Mouse (Mus musculus) midbrain, embryonic 15.5 days (tissue): ENCODE results near the gene Tnfaip8l3. TPM values are rescaled to one million over a fixed set of nuclear protein-coding genes. Genes with fewer than 3 reads are reported as not detected.
"Not testable (repeated sequence)": the region's sequence is repeated elsewhere in the genome, so short reads cannot be mapped to it uniquely, and the experiment has no call there.

Experiments
- ATAC-seq: fragments of 200-750 bp; cut with Nextera tagmentation; replicated peaks from 2 replicates; pipeline ENCODE4 v1.8.0; 2017; ENCODE audit warnings: moderate TSS enrichment
- H3K27ac ChIP-seq: fragments of 300-500 bp; sonication (generic); 2 replicates; pipeline ENCODE4 v1.5.1; 2015; ENCODE audit warnings: mild to moderate bottlenecking, inconsistent platforms
- H3K27me3 ChIP-seq: fragments of 300-500 bp; sonication (generic); replicated peaks from 2 replicates; pipeline ENCODE4 v1.6.1; 2015; ENCODE audit warnings: inconsistent platforms
- H3K36me3 ChIP-seq: fragments of 300-500 bp; sonication (generic); replicated peaks from 2 replicates; pipeline ENCODE4 v1.6.1; 2015; ENCODE audit warnings: inconsistent platforms
- H3K4me1 ChIP-seq: fragments of 300-500 bp; sonication (generic); 2 replicates; pipeline ENCODE4 v1.6.1; 2015; ENCODE audit warnings: inconsistent platforms
- H3K4me2 ChIP-seq: fragments of 300-500 bp; sonication (generic); 2 replicates; pipeline ENCODE4 v1.6.1; 2015; ENCODE audit warnings: inconsistent platforms, mild to moderate bottlenecking, moderate library complexity
- H3K4me3 ChIP-seq: fragments of 300-500 bp; sonication (generic); 2 replicates; pipeline ENCODE4 v1.5.1; 2015; ENCODE audit warnings: mild to moderate bottlenecking, inconsistent platforms
- H3K9ac ChIP-seq: fragments of 300-500 bp; sonication (generic); 2 replicates; pipeline ENCODE4 v1.6.1; 2015; ENCODE audit warnings: mild to moderate bottlenecking, inconsistent platforms
- H3K9me3 ChIP-seq: fragments of 300-500 bp; sonication (generic); 2 replicates; pipeline ENCODE4 v1.6.1; 2016; ENCODE audit warnings: inconsistent platforms
- WGBS: fragments of 180-500 bp; shearing (Covaris S2); methylation state at CpG from one replicate; pipeline ENCODE4 v1.1.7; 2015; ENCODE audit warnings: mixed read lengths; 5-methylcytosine and 5-hydroxymethylcytosine counted together
- polyA plus RNA-seq: library from polyadenylated mRNA; unstranded; fragments of >200 nt; fragmentation: Nextera tagmentation; extraction: Ambion mirVana; gene quantifications from 2 replicates; pipeline ENCODE4 v1.2.1, GENCODE M21; 2015

Gene Tnfaip8l3
- polyA plus RNA-seq, 1 experiment from 2014 or later, result 0.27 TPM

GRCm38 (mm10) chr9:54064836-54065235 lies 3.4 kb downstream of the Tnfaip8l3 start:
- WGBS, result 50% methylated on average over 3 of the region's 3 CpGs
- peaks cover 18% of the 10 kb centered on the region for H3K4me1 ChIP-seq
- H3K9me3 ChIP-seq, result no peaks in the 10 kb centered on the region
- H3K4me3 ChIP-seq, result no peak overlapping the region
- H3K27me3 ChIP-seq, result peaks cover 13% of the 10 kb centered on the region; the same call in 1 of the 2 replicates
- no peak overlapping the region for H3K9ac ChIP-seq
- no peaks in the 10 kb centered on the region for H3K36me3 ChIP-seq
- no peak overlapping the region for H3K4me2 ChIP-seq
- H3K27ac ChIP-seq, result no peak overlapping the region
- no peak for ATAC-seq

- Histone ChIP-seq H3K9me3 (no peaks in the 10 kb centered on the region), H3K4me1 (peaks cover 13% of the 10 kb centered on the region), H3K27me3 (peaks cover 12% of the 10 kb centered on the region; the same call in 1 of the 2 replicates), H3K4me3 (no peak overlapping the region), H3K27ac (no peak overlapping the region), H3K9ac (no peak overlapping the region), H3K36me3 (no peaks in the 10 kb centered on the region), H3K4me2 (no peak overlapping the region)
- WGBS, result 91% methylated on average over 3 of the region's 3 CpGs
- ATAC-seq, result no peak
These were observed 4.5 kb downstream of the Tnfaip8l3 start for GRCm38 (mm10) chr9:54063655-54064054.

GRCm38 (mm10) chr9:54061666-54062065 lies 6.5 kb downstream of the Tnfaip8l3 start:
- no peak overlapping the region for H3K4me2 ChIP-seq

GRCm38 (mm10) chr9:54051298-54052068 lies 16.7 kb downstream of the Tnfaip8l3 start:
- Histone ChIP-seq H3K27ac (no peak overlapping the region), H3K36me3 (no peaks in the 10 kb centered on the region), H3K9me3 (no peaks in the 10 kb centered on the region), H3K4me1 (no peaks in the 10 kb centered on the region), H3K4me3 (no peak overlapping the region), H3K4me2 (no peak overlapping the region), H3K27me3 (no peaks in the 10 kb centered on the region), H3K9ac (no peak overlapping the region)
- 83% methylated on average over 3 of the region's 3 CpGs for WGBS
- no peak for ATAC-seq

More at GRCm38 (mm10) chr9:54061666-54062065, 6.5 kb downstream of the Tnfaip8l3 start:
- Histone ChIP-seq H3K9ac (no peak overlapping the region), H3K27ac (no peak overlapping the region), H3K9me3 (no peaks in the 10 kb centered on the region), H3K27me3 (0 out of 2 replicates have a peak, but pooled peaks cover 4% of the 10 kb centered on the region), H3K36me3 (no peaks in the 10 kb centered on the region), H3K4me3 (no peak overlapping the region), H3K4me1 (no peaks in the 10 kb centered on the region)
- 83% methylated on average over 5 of the region's 5 CpGs for WGBS
- no peak for ATAC-seq

GRCm38 (mm10) chr9:54048978-54049377 lies 19.2 kb downstream of the Tnfaip8l3 start:
- 77% methylated on average over 5 of the region's 5 CpGs for WGBS
- Histone ChIP-seq H3K4me1 (no peaks in the 10 kb centered on the region), H3K36me3 (no peaks in the 10 kb centered on the region), H3K4me2 (no peak overlapping the region), H3K9me3 (no peaks in the 10 kb centered on the region), H3K27me3 (no peaks in the 10 kb centered on the region), H3K4me3 (no peak overlapping the region), H3K27ac (no peak overlapping the region), H3K9ac (no peak overlapping the region)
- no peak for ATAC-seq

GRCm38 (mm10) chr9:54043067-54043466 lies 25.1 kb downstream of the Tnfaip8l3 start:
- Histone ChIP-seq H3K4me3 (no peak overlapping the region), H3K27me3 (no peaks in the 10 kb centered on the region), H3K27ac (no peak overlapping the region), H3K36me3 (no peaks in the 10 kb centered on the region), H3K4me1 (peaks cover 2% of the 10 kb centered on the region; the same call in 1 of the 2 replicates), H3K4me2 (no peak overlapping the region), H3K9ac (no peak overlapping the region), H3K9me3 (no peaks in the 10 kb centered on the region)
- 85% methylated on average over 5 of the region's 5 CpGs for WGBS
- no peak for ATAC-seq

GRCm38 (mm10) chr9:54037717-54038116 lies 30.5 kb downstream of the Tnfaip8l3 start:
- no peak overlapping the region for H3K4me2 ChIP-seq
- H3K4me1 ChIP-seq, result peaks cover 2% of the 10 kb centered on the region; the same call in 1 of the 2 replicates
- no peaks in the 10 kb centered on the region for H3K9me3 ChIP-seq
- peak; percentile 58; the same call in 1 of the 2 replicates for ATAC-seq
- H3K27me3 ChIP-seq, result no peaks in the 10 kb centered on the region
- 44% methylated on average over 9 of the region's 9 CpGs for WGBS
- H3K27ac ChIP-seq, result no peak overlapping the region
- no peak overlapping the region for H3K4me3 ChIP-seq
- no peaks in the 10 kb centered on the region for H3K36me3 ChIP-seq
- no peak overlapping the region for H3K9ac ChIP-seq

GRCm38 (mm10) chr9:54034691-54035090 lies 33.5 kb downstream of the Tnfaip8l3 start:
- H3K27ac ChIP-seq, result no peak overlapping the region
- peaks cover 2% of the 10 kb centered on the region; the same call in 1 of the 2 replicates for H3K4me1 ChIP-seq
- H3K4me3 ChIP-seq, result no peak overlapping the region
- H3K9me3 ChIP-seq, result no peaks in the 10 kb centered on the region
- H3K36me3 ChIP-seq, result no peaks in the 10 kb centered on the region
- H3K9ac ChIP-seq, result no peak overlapping the region
- H3K4me2 ChIP-seq, result no peak overlapping the region
- WGBS, result 72% methylated on average over 5 of the region's 5 CpGs
- no peak for ATAC-seq
- no peaks in the 10 kb centered on the region for H3K27me3 ChIP-seq

GRCm38 (mm10) chr9:54022795-54023194 lies 45.4 kb downstream of the Tnfaip8l3 start:
- H3K4me3 ChIP-seq, result no peak overlapping the region
- H3K27me3 ChIP-seq, result no peaks in the 10 kb centered on the region
- no peak overlapping the region for H3K9ac ChIP-seq
- H3K4me1 ChIP-seq, result no peaks in the 10 kb centered on the region
- no peak overlapping the region for H3K27ac ChIP-seq
- no peaks in the 10 kb centered on the region for H3K9me3 ChIP-seq
- 77% methylated on average over 3 of the region's 3 CpGs for WGBS
- H3K36me3 ChIP-seq, result no peaks in the 10 kb centered on the region
- H3K4me2 ChIP-seq, result no peak overlapping the region
- no peak for ATAC-seq

- no peak overlapping the region for H3K9ac ChIP-seq
- ATAC-seq, result no peak
- 75% methylated on average over 1 of the region's 1 CpGs for WGBS
These were observed 73.7 kb downstream of the Tnfaip8l3 start for GRCm38 (mm10) chr9:53994528-53994927.

GRCm38 (mm10) chr9:53992567-53992966 lies 75.6 kb downstream of the Tnfaip8l3 start:
- H3K9me3 ChIP-seq, ATAC-seq, H3K36me3 ChIP-seq, H3K4me3 ChIP-seq, H3K27ac ChIP-seq, H3K27me3 ChIP-seq, H3K4me2 ChIP-seq, H3K4me1 ChIP-seq, H3K9ac ChIP-seq: not testable (repeated sequence)

More at GRCm38 (mm10) chr9:53994528-53994927, 73.7 kb downstream of the Tnfaip8l3 start:
- Histone ChIP-seq H3K36me3 (no peaks in the 10 kb centered on the region), H3K27ac (no peak overlapping the region), H3K27me3 (no peaks in the 10 kb centered on the region), H3K4me1 (no peaks in the 10 kb centered on the region), H3K4me2 (no peak overlapping the region), H3K4me3 (no peak overlapping the region), H3K9me3 (no peaks in the 10 kb centered on the region)

GRCm38 (mm10) chr9:53990921-53991320 lies 77.3 kb downstream of the Tnfaip8l3 start:
- no peak overlapping the region for H3K9ac ChIP-seq
- H3K27ac ChIP-seq, result no peak overlapping the region
- H3K27me3 ChIP-seq, result no peaks in the 10 kb centered on the region
- peak; percentile 87 for ATAC-seq
- WGBS, result 6% methylated on average over 3 of the region's 3 CpGs
- no peak overlapping the region for H3K4me2 ChIP-seq
- no peak overlapping the region for H3K4me3 ChIP-seq
- H3K36me3 ChIP-seq, result no peaks in the 10 kb centered on the region
- no peaks in the 10 kb centered on the region; the same call in 1 of the 2 replicates for H3K4me1 ChIP-seq
- H3K9me3 ChIP-seq, result no peaks in the 10 kb centered on the region

GRCm38 (mm10) chr9:53986972-53987371 lies 81.2 kb downstream of the Tnfaip8l3 start:
- no peak overlapping the region for H3K9ac ChIP-seq
- whole genome bisulfite sequencing, result 33% methylated on average over 3 of the region's 3 CpGs
- no peaks in the 10 kb centered on the region for H3K9me3 ChIP-seq
- H3K4me3 ChIP-seq, result no peak overlapping the region
- no peak overlapping the region for H3K4me2 ChIP-seq
- no peaks in the 10 kb centered on the region for H3K36me3 ChIP-seq
- H3K27ac ChIP-seq, result no peak overlapping the region
- H3K4me1 ChIP-seq, result no peaks in the 10 kb centered on the region; the same call in 1 of the 2 replicates
- H3K27me3 ChIP-seq, result no peaks in the 10 kb centered on the region
- ATAC-seq, result peak; percentile 69; the same call in 1 of the 2 replicates
